Mouse (Mus musculus): Measurements from ENCODE around the gene Pik3r5.

Gene Pik3r5

DNA sequence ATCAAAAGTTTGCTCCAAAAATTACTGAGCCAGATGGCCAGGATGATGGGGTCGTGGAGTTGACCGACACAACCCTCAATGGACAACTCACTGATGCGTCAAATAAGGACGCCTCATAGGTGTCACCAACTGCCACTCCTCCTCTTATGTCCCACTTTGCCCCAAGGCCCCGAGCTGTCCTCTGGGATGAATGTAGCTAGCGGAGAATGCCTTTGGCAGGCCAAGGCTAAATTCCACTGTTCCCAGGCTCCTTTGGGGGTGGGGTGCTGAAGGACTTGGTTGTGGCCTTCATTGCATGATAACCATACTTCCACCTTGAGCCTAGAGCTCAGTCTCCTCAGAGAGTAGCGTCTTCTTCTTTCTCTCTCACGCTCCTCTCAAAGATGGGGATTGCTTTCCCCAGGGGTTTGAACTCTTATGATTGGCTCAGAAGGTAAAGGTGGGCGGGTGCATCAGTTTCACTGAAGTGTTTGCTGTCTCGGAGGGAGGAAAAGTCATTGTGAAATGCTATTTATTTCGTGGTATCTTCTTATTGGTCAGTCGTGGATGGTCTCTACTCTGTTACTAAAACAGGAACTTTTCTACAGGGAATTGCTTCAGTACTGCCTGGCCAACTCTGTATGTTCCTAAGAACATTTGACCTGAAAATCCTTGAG is 11.2 kb downstream of the Pik3r5 start:
- in situ Hi-C loops (cut with MboI; ENCODE audit: unreplicated experiment in 2 of 2), result no loop called here

DNA sequence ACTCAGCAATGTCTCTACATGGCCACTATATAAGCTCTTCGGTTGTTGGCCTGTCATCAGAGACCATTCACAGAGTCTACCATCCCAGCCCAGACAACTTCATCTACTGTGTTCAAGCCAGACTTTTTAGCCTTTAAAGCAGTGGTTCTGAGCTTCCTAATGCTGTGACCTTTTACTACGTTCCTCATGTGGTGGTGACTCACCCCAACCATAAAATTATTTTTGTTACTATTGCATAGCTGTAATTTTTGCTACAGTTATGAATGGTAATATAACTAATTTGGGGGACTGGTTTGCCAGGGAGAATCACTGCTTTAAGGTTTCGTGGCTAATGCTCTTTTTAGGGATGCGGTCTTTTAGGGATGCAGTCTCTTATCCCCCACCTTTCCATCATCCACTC is 14.0 kb downstream of the Pik3r5 start:
- in situ Hi-C loops (cut with MboI; ENCODE audit: unreplicated experiment in 2 of 2), result no loop called here

DNA sequence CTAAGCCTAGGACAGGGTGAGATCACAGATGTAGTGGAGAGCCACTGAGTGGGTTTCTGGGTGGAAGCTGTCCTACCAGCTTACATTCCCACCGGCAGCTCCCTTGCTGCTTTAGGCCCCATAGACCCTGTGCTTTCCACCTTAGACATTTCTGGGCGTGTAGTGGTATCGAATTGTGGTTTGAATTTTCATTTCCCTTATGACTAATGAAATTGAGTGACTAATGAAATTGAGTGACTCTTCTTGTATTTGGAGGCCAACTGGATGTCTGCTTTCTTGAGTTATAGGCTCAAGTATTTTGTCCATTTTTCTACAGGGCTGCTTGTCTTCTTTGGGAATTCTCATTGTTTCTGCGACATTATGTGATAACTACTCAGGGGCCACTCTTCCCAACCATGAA is 14.6 kb downstream of the Pik3r5 start:
- in situ Hi-C loops (cut with MboI; ENCODE audit: unreplicated experiment in 2 of 2), result no loop called here

DNA sequence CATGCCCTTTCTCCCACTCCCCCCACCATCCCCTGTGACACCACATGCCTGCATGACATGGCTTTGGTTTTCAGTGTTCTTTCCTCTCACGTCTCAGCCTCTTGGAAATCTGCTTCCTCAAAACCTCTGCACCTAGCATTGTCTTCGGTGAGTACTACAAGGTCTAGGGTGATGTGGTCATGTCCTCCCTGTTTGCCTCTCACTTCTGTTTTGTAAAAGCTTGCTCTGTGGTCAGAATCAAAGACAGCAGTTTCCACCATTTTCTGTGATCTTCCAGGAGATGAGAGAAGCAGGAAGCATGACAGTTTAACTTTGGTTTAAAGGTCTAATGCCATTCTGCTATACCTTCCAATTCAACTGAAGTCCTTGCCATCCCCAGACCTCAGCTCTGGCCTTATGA is 15.3 kb downstream of the Pik3r5 start:
- in situ Hi-C loops (cut with MboI; ENCODE audit: unreplicated experiment in 2 of 2), result no loop called here

- in situ Hi-C loops (cut with MboI; ENCODE audit: unreplicated experiment in 2 of 2), result no loop called here
These were observed 16.4 kb downstream of the Pik3r5 start for GRCm38 (mm10) chr11:68448356-68448755.

DNA sequence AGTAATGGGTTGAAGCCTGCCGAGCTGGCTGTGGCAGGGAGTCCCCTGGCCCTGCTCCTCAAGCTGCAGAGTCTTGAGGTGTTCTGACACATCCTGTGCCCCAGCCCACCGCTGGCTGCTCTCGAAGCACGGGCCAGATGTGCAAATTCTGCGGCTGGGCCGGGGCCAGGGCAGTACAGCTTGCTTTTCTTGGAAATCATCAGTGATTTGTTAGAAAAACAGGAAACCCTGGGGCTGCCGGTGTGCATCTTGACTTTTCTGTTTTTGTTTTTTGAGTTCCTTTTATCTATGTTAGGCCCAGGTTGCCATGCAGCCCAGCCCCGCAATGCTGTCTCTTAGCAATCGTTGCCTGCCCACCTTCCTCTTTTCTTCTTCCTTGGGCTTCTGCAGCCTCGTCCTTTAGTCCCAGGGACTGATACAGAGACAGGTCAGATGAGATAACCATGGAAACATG is 19.4 kb downstream of the Pik3r5 start:
- in situ Hi-C loops (cut with MboI; ENCODE audit: unreplicated experiment in 2 of 2), result no loop called here

- in situ Hi-C loops (cut with MboI; ENCODE audit: unreplicated experiment in 2 of 2), result no loop called here
These were observed 20.0 kb downstream of the Pik3r5 start for GRCm38 (mm10) chr11:68451747-68452405.

GRCm38 (mm10) chr11:68452740-68453139 is 20.8 kb downstream of the Pik3r5 start:
- in situ Hi-C loops (cut with MboI; ENCODE audit: unreplicated experiment in 2 of 2), result no loop called here

DNA sequence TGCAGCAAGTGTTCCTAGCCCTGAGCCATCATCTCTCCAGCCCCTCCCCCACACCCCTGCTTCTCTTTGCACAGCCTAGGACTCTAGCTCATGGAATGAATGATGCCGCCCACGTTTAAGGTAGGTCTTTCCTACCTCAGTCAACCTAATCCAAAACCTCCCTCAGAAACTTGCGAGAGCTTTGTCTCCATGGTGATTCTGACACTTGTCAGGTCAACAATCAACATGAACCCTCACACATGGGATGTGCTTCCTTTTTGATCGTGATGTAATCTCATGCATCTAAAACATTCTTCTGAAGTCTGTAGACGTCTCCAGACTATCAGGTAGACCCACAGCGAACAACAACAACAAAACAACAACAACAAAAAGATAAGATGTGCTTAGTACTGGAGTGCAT is 21.4 kb downstream of the Pik3r5 start:
- in situ Hi-C loops (cut with MboI; ENCODE audit: unreplicated experiment in 2 of 2), result no loop called here

- in situ Hi-C loops (cut with MboI; ENCODE audit: unreplicated experiment in 2 of 2), result no loop called here
These were observed 26.2 kb downstream of the Pik3r5 start for GRCm38 (mm10) chr11:68458086-68458485.

GRCm38 (mm10) chr11:68459021-68459420 is 27.1 kb downstream of the Pik3r5 start:
- in situ Hi-C loops (cut with MboI; ENCODE audit: unreplicated experiment in 2 of 2), result no loop called here

DNA sequence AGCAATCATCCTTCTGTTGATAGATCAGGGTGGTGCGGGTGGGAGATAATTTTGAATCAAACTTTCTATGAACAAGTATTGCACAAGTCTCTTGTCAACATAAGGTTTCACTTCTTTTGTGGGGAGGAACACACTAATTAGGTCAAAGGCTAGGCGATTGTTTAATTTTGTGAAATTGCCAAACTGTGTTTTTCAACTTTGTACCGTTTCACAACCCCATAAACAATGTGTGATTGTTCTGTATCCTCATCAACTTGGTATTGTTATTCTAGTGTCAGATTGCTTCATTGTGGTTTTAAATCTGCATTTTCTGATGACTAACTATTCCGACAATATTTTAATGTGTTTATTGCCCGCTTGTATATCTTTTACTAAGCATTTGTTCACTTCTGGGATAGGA is 27.6 kb downstream of the Pik3r5 start:
- in situ Hi-C loops (cut with MboI; ENCODE audit: unreplicated experiment in 2 of 2), result no loop called here

DNA sequence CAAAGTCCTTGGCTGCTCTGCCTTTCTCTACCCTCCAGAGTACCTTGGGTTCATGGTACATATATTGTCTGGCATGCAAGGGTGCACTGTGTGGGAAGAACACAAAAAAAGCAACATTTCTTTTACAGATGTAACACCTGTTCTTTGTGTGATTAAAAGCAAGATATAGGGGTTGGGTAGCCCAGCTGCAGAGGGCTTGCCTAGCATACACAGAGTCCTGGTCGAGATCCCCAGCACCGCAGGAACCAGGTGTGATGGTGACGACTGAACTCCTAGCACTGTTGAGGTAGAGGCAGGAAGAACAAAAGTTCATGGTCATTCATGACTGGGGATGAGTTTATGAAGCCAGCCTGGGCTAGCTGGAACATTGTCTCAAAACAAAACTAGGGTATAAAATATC is 30.8 kb downstream of the Pik3r5 start:
- in situ Hi-C loops (cut with MboI; ENCODE audit: unreplicated experiment in 2 of 2), result no loop called here

DNA sequence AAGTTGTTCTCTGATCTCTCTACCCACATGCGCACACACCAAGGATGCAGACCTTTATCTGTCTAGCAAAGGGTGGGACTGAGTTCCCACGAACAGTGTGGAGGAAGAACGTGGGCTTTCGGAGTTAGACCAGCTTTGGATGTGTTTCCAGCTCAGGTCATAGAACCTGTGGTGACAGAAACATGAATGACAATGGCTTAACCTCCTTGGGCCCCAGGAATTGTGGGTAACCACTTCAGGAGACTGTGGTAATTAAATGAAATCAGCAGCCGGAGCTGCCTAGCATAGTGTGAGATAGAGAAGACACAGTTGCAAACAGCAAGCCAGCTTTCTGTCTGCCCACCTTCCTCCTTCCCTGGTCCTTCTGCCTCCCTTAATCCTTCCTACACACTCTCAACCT is 32.3 kb downstream of the Pik3r5 start:
- in situ Hi-C loops (cut with MboI; ENCODE audit: unreplicated experiment in 2 of 2), result no loop called here

GRCm38 (mm10) chr11:68465090-68465489 is 33.2 kb downstream of the Pik3r5 start:
- in situ Hi-C loops (cut with MboI; ENCODE audit: unreplicated experiment in 2 of 2), result no loop called here

DNA sequence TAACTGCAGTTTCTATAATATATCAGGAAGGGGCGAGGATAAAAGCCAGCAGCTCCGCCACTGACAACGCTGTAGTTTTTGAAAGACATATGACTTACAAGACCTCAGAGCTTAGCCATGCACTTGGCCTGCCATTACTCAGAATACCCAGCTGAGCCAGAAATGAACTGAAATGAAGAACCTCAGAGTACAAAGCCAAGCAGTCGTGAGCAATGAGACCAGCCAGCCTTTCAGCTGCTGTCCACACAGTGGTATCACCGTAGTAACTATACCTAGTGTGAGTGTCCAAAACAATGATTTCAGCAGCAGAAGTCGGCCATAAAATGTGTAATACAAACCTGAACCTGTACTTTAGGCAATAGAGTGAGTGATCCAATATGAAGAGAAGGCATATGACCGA is 35.5 kb downstream of the Pik3r5 start:
- in situ Hi-C loops (cut with MboI; ENCODE audit: unreplicated experiment in 2 of 2), result no loop called here

GRCm38 (mm10) chr11:68467962-68468612 is 36.2 kb downstream of the Pik3r5 start:
- in situ Hi-C loops (cut with MboI; ENCODE audit: unreplicated experiment in 2 of 2), result no loop called here

- in situ Hi-C loops (cut with MboI; ENCODE audit: unreplicated experiment in 2 of 2), result no loop called here
These were observed 37.0 kb downstream of the Pik3r5 start for GRCm38 (mm10) chr11:68468886-68469285.

GRCm38 (mm10) chr11:68472162-68472849 is 40.4 kb downstream of the Pik3r5 start:
- in situ Hi-C loops (cut with MboI; ENCODE audit: unreplicated experiment in 2 of 2), result loop anchor here in 1 of 2 experiments (10.0 kb wide), 1 partner anchor 332 kb away; no protein-coding TSS in a partner anchor

- in situ Hi-C loops (cut with MboI; ENCODE audit: unreplicated experiment in 2 of 2), result loop anchor here in 1 of 2 experiments (10.0 kb wide), 1 partner anchor 330 kb away; no protein-coding TSS in a partner anchor
These were observed 42.7 kb downstream of the Pik3r5 start for GRCm38 (mm10) chr11:68474600-68474999.

- in situ Hi-C loops (cut with MboI; ENCODE audit: unreplicated experiment in 2 of 2), result loop anchor here in 1 of 2 experiments (5.0 to 10.0 kb wide), 2 partner anchors 38 to 329 kb away; no protein-coding TSS in a partner anchor
These were observed 43.8 kb downstream of the Pik3r5 start for GRCm38 (mm10) chr11:68475676-68476075.
